Mouse (Mus musculus): Measurements from ENCODE around the gene Trpm1. TPM values are rescaled to one million over a fixed set of nuclear protein-coding genes. Genes with fewer than 3 reads are reported as not detected.

Trpm1 gene
- polyA plus RNA-seq (2014; fragmentation: Illumina TruSeq; extraction: RNeasy Lipid Tissue Mini Kit (QIAGEN cat#74804); ENCODE audit: low read depth, low replicate concordance): 0.24 TPM

DNA sequence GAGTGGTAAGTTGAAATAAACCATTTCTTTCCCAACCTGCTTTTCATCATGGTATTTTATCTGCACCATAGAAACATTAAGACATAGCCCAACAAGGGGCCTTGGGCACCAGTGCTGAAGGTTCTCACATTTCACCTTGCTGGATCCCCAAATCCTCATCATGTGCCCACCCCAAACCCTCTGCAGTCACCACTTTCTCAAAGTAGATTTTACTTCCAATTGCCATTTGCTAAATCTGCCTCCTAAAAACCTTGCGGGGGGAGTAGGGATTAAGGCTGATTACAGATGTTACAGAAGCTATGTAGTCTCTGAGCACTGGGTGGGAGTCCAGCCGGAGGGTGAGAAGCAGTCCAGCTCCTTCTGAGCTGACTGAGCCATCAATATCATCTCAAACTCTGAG, at the start of gene Trpm1:
Gene Trpm1, plus strand, starts transcription at position 301 of the 400 bp plus-strand sequence.

DNA sequence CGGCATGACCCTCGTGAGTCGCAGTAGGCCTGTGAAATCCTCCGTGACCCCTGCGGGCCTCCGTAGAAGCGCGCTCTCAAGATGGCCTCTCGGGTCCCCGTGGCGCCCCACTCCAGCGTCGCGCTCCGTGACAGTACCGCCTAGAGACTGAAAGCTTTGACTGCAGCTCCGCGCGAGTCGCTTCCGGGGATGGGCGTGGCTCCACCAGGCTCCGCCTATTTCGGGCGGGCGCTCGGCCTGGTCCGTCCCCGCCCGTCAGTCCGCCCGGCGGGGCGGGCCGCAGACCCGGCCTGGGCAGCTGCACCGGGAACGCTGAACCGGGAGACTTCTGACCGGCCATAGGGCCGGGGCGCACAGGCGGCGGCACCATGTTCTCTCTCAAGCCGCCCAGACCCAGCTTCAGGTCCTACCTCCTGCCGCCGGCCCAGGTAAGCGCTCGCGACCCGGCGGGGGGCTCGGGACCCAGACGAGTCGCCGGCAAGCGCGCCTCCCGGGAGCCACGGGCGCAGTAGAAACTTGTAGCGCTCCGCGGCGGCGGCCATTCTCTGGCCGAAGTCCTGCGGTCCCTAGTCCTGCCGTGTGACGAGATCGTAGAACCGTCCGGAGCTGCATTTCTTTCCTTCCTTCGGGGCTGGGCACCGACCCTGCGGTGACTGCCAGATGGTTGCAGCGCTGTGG, 133.9 kb downstream of the Trpm1 start, which contains the start of gene Mtmr10:
Gene Mtmr10, plus strand, starts transcription at position 240 of the 678 bp plus-strand sequence.

Other genes with a start within 250 kb of the Trpm1 start
- gene E030018B13Rik, start 237.0 kb upstream of the Trpm1 start, polyA plus RNA-seq (2014; fragmentation: Illumina TruSeq; extraction: RNeasy Lipid Tissue Mini Kit (QIAGEN cat#74804); ENCODE audit: low read depth, low replicate concordance): not detected
- gene Klf13, start 214.9 kb upstream of the Trpm1 start, polyA plus RNA-seq (2014; fragmentation: Illumina TruSeq; extraction: RNeasy Lipid Tissue Mini Kit (QIAGEN cat#74804); ENCODE audit: low read depth, low replicate concordance): 7.7 TPM
- 31.9 TPM for gene Mtmr10, start 133.8 kb downstream of the Trpm1 start, polyA plus RNA-seq (2014; fragmentation: Illumina TruSeq; extraction: RNeasy Lipid Tissue Mini Kit (QIAGEN cat#74804); ENCODE audit: low read depth, low replicate concordance)
- 6.6 TPM for gene Fan1, start 220.3 kb downstream of the Trpm1 start, polyA plus RNA-seq (2014; fragmentation: Illumina TruSeq; extraction: RNeasy Lipid Tissue Mini Kit (QIAGEN cat#74804); ENCODE audit: low read depth, low replicate concordance)
- gene Mphosph10, start 238.4 kb downstream of the Trpm1 start, polyA plus RNA-seq (2014; fragmentation: Illumina TruSeq; extraction: RNeasy Lipid Tissue Mini Kit (QIAGEN cat#74804); ENCODE audit: low read depth, low replicate concordance): 41.8 TPM
- 360 TPM for gene Mcee, start 238.8 kb downstream of the Trpm1 start, polyA plus RNA-seq (2014; fragmentation: Illumina TruSeq; extraction: RNeasy Lipid Tissue Mini Kit (QIAGEN cat#74804); ENCODE audit: low read depth, low replicate concordance)